Mouse (Mus musculus): ENCODE measurements around the gene Mylip.

DNA sequence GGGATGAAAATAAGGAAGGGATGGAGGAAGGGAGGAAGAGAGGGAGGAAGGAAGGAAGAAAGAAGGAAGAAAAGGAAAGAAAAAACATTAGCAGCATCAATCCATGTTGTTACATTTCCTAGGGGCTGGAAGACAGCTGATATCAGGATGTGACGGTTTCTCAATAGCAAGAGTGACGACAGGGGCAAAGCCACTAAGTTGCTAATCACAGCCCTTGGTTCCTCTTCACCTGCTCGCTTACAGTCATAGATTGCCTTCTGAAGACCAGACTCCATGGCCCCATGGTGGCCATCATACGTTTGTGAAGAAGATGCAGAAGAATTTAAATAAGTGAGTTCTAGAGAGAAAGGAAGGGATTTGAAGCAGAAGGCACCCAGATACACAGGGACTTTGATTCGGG is 38.1 kb upstream of the Mylip start:
- TF ChIP-seq POLR2A (IDR thresholded peaks at IDR 0.05; ENCODE audit: insufficient read depth, low read depth, low read length): no peak
- TF ChIP-seq CTCF (IDR thresholded peaks at IDR 0.05): no peak

Data from heart, adult 2 months (tissue).